Mouse (Mus musculus) hindbrain, embryonic 12.5 days (tissue): ENCODE data around the gene Rrp12. TPM values are rescaled to one million over a fixed set of nuclear protein-coding genes. Genes with fewer than 3 reads are reported as not detected.
"Not testable (repeated sequence)": the region's sequence is repeated elsewhere in the genome, so short reads cannot be mapped to it uniquely, and the experiment has no call there.

Experiments used
- ATAC-seq: fragments of 200-750 bp; cut with Nextera tagmentation; 2 replicates; pipeline ENCODE4 v1.8.0; 2017; ENCODE audit warnings: moderate TSS enrichment; ENCODE audit not compliant: low FRiP score
- H3K27ac ChIP-seq: fragments of 300-500 bp; sonication (generic); 2 replicates; pipeline ENCODE4 v1.5.1; 2016; ENCODE audit warnings: mild to moderate bottlenecking
- H3K27me3 ChIP-seq: fragments of 300-500 bp; sonication (generic); 2 replicates; pipeline ENCODE4 v1.6.1; 2016; ENCODE audit warnings: mild to moderate bottlenecking
- H3K36me3 ChIP-seq: fragments of 300-500 bp; sonication (generic); 2 replicates; pipeline ENCODE4 v1.6.1; 2016; ENCODE audit warnings: mild to moderate bottlenecking
- H3K4me1 ChIP-seq: fragments of 300-500 bp; sonication (generic); 2 replicates; pipeline ENCODE4 v1.6.1; 2016
- H3K4me2 ChIP-seq: fragments of 300-500 bp; sonication (generic); replicated peaks from 2 replicates; pipeline ENCODE4 v1.6.1; 2016; ENCODE audit warnings: mild to moderate bottlenecking
- H3K4me3 ChIP-seq: fragments of 300-500 bp; sonication (generic); 2 replicates; pipeline ENCODE4 v1.5.1; 2016; ENCODE audit warnings: mild to moderate bottlenecking
- H3K9ac ChIP-seq: fragments of 300-500 bp; sonication (generic); 2 replicates; pipeline ENCODE4 v1.6.1; 2016; ENCODE audit warnings: mild to moderate bottlenecking, moderate library complexity
- H3K9me3 ChIP-seq: fragments of 300-500 bp; sonication (generic); replicated peaks from 2 replicates; pipeline ENCODE4 v1.6.1; 2016; ENCODE audit warnings: mild to moderate bottlenecking
- WGBS: fragments of 180-500 bp; shearing (Covaris S2); methylation state at CpG from one replicate; pipeline ENCODE4 v1.1.7; 2016; 5-methylcytosine and 5-hydroxymethylcytosine counted together
- polyA plus RNA-seq: library from polyadenylated mRNA; unstranded; fragments of >200 nt; fragmentation: Nextera tagmentation; extraction: Ambion mirVana; gene quantifications from 2 replicates; pipeline ENCODE4 v1.2.1, GENCODE M21; 2016

Gene Rrp12
- polyA plus RNA-seq, 1 experiment from 2014 or later: 20.9 TPM

DNA sequence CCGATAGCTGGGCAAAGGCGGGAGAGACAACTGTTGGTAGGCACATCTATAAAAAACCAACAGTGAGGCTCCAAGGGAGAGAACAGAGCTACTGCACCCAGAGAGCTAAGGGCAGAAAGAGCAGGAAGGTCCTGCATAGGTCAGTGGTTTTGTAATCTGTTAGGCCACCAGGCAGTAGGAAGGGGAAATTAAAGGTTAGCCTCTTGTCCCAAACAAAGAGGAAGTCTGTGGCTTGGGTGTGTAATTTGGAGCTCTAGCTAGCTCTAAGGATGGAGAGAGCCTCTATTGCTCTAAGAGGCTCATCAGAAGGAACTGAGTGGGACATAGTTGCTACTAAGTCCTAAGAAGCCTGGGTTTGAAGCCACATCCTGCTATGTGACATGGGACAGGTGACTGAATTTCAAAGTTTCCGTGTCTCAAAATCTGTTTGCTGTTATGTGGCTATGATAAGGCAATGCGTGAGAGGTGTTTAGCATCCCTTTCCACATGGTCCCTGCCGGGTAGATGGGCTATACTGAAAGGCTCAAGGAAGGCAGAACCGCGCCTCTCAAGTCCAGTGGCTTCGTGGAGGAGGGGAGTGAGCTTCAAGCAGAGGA lies 4.6 kb upstream of the Rrp12 start:
- Histone ChIP-seq H3K9me3 (no peaks in the 10 kb centered on the region), H3K4me2 (no peak overlapping the region), H3K36me3 (no peaks in the 10 kb centered on the region), H3K27ac (no peak overlapping the region), H3K9ac (no peak overlapping the region), H3K4me3 (no peak overlapping the region), H3K27me3 (no peaks in the 10 kb centered on the region), H3K4me1 (peaks cover 4% of the 10 kb centered on the region)
- no peak for ATAC-seq
- WGBS: 81% methylated on average over 8 of the region's 8 CpGs

DNA sequence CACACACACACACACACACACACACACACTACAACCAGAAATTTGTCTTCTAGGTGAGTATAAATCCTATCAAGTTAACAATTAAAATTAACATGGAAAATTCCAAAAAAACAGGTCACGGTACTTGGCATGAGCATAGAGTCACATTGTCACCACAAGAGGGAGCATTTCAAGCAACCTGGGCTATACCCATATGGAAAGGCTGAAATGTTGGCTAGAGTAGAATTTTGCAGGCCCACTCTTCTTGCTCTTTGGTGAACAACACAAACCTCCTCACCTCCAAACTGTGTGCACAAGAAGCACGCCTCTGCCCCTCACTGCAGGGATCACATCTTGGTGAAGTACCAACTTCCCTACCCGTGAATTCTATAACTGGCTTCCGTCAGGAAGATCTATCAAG lies 2.9 kb upstream of the Rrp12 start:
- Histone ChIP-seq H3K27ac (no peak overlapping the region), H3K4me1 (peaks cover 13% of the 10 kb centered on the region), H3K9ac (no peak overlapping the region), H3K36me3 (no peaks in the 10 kb centered on the region), H3K4me3 (no peak overlapping the region), H3K27me3 (no peaks in the 10 kb centered on the region), H3K9me3 (no peaks in the 10 kb centered on the region), H3K4me2 (no peak overlapping the region)
- WGBS: 51% methylated on average over 4 of the region's 4 CpGs
- ATAC-seq: no peak

DNA sequence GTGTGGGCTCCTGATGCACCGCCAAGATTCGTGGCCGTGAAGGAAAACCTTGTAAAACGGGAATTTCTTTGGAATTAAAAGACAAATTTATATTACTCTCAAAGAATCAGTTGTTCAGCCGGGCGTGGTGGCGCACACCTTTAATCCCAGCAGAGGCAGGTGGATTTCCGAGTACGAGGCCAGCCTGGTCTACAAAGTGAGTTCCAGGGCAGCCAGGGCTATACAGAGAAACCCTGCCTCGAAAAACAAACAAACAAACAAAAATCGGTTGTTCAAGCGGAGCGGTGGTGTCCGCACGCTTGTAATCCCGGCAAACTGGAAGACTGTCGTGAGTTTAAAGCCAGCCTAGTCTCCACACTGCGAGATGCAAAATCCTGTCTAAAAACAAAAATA lies 342 bp upstream of the Rrp12 start:
- Histone ChIP-seq H3K27ac (no peak overlapping the region), H3K9ac (peak overlapping the region; percentile 62), H3K4me2 (peak overlapping the region; percentile 88), H3K4me1 (peaks cover 13% of the 10 kb centered on the region), H3K4me3 (peak overlapping the region; percentile 54), H3K9me3 (no peaks in the 10 kb centered on the region), H3K36me3 (0 out of 2 replicates have a peak, but pooled peaks cover under 1% of the 10 kb centered on the region), H3K27me3 (no peaks in the 10 kb centered on the region)
- ATAC-seq: peak; percentile 46; the same call in 1 of the 2 replicates
- WGBS: 21% methylated on average over 18 of the region's 18 CpGs

DNA sequence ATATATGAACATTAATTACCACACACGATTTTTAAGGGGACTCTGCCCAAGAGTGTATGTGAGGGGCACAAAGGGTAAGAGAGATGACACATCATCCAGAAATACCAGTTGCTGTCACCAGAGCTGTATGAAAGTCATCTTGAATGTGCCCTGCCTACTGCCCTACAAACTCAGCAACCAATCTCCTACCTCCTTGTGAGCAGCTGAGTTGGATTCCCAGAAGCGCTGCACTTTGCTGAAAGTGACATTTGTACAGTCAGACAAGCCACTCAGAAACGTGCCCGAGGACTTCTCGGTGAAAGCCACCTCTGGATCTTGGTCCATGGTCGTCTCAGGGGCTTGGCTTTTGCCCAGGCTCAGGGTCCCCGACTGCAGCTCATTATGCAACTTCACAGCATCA lies 1.0 kb downstream of the Rrp12 start:
- Histone ChIP-seq H3K9me3 (no peaks in the 10 kb centered on the region), H3K4me3 (peak overlapping the region; percentile 54), H3K9ac (peak overlapping the region; percentile 62), H3K36me3 (peaks cover 13% of the 10 kb centered on the region), H3K4me1 (peaks cover 13% of the 10 kb centered on the region), H3K27ac (no peak overlapping the region), H3K27me3 (no peaks in the 10 kb centered on the region), H3K4me2 (peak overlapping the region; percentile 88)
- WGBS: 54% methylated on average over 7 of the region's 7 CpGs
- no peak for ATAC-seq

DNA sequence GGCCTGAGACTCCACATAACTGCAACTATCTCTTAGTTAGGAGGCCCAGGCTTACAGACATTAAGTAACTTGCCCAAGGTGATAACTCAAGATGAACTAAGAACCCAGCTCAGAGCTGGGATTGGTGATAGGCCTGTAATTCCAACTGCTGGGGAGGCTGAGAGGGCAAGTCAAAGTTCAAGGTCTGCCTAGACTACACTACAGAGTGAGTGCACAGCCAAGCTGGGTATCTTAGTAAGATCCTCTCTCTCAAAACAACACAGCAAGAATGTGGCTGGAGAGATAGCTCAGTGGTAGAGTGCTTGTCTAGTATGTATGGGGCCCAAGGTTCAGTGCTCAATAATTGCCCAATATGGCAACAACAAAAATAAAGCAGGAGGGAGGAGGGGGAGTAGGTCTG lies 7.8 kb downstream of the Rrp12 start:
- Histone ChIP-seq H3K4me1 (no peaks in the 10 kb centered on the region), H3K27ac (no peak overlapping the region), H3K9me3 (no peaks in the 10 kb centered on the region), H3K4me2 (no peak overlapping the region), H3K36me3 (peaks cover 70% of the 10 kb centered on the region), H3K4me3 (no peak overlapping the region), H3K9ac (no peak overlapping the region), H3K27me3 (no peaks in the 10 kb centered on the region)
- no peak for ATAC-seq

DNA sequence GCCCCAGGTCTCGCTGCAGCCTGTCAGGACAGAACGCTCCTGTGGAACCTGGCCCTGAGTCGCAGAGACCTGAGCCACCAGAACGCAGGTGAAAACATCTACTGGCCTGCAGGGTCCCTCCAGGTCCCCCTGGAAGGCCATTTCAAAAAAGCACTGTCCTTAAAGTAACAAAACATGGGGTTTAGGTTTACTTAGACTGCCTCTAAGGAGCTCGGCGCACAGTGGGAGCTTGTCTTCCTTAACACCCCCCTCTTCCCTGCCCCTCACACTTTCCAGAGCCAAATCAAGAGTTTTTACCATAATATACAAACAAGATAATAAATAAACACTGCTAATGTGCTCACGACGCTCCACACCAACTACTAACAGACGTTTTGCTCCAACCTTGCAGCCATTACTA lies 12.1 kb downstream of the Rrp12 start:
- no peaks in the 10 kb centered on the region for H3K9me3 ChIP-seq
- peaks cover 77% of the 10 kb centered on the region for H3K36me3 ChIP-seq
- H3K4me1 ChIP-seq: no peaks in the 10 kb centered on the region
- no peak overlapping the region for H3K27ac ChIP-seq
- H3K4me3 ChIP-seq: no peak overlapping the region
- no peak for ATAC-seq
- 93% methylated on average over 9 of the region's 9 CpGs for WGBS
- H3K27me3 ChIP-seq: no peaks in the 10 kb centered on the region
- H3K9ac ChIP-seq: no peak overlapping the region
- H3K4me2 ChIP-seq: no peak overlapping the region

DNA sequence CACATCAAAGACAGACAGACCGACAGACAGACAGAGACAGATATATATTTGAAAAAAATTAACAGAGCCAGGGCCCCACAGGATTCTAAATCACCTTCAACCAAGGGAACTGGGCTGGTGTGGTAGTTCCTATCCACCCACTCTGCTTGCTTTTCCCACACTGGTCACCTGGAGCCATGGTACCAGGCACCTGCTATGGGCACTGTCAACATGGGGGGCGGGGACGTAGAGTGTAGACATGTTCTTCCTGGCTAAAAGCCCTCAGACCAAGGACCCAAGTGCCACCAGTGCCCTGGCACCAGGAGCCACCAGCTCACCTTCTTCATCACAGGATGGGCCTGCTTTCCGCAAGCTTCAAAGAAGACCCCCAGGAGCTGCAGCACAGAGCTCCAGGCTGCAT lies 14.1 kb downstream of the Rrp12 start:
- peaks cover 68% of the 10 kb centered on the region for H3K36me3 ChIP-seq
- no peaks in the 10 kb centered on the region for H3K4me1 ChIP-seq
- no peaks in the 10 kb centered on the region for H3K9me3 ChIP-seq
- H3K9ac ChIP-seq: no peak overlapping the region
- H3K4me3 ChIP-seq: no peak overlapping the region
- ATAC-seq: no peak
- H3K4me2 ChIP-seq: no peak overlapping the region
- 100% methylated on average over 4 of the region's 4 CpGs for WGBS
- H3K27me3 ChIP-seq: no peaks in the 10 kb centered on the region
- H3K27ac ChIP-seq: no peak overlapping the region

DNA sequence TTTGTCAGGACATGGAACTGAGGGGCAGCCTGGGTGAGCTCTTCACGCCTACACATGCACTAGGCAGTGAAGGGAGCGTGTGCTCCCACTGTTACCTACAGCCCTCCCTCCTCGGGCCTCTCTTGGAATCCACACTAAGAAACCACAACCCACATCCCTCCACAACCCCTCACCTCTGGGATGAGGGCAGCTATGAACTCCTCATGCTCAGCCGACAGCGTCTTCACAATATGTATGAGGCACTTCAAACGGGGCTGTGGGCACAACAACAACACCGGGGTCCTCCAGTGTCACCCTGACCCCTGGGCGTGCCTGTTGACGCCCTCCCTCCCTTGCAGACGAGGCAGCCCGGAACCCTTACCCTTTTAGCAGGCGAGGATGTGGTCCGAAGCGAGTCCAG lies 21.6 kb downstream of the Rrp12 start:
- WGBS: 93% methylated on average over 14 of the region's 14 CpGs
- Histone ChIP-seq H3K4me2 (no peak overlapping the region), H3K27ac (no peak overlapping the region), H3K9me3 (no peaks in the 10 kb centered on the region), H3K4me1 (no peaks in the 10 kb centered on the region), H3K27me3 (no peaks in the 10 kb centered on the region), H3K4me3 (no peak overlapping the region), H3K36me3 (peaks cover 70% of the 10 kb centered on the region), H3K9ac (no peak overlapping the region)
- ATAC-seq: no peak

DNA sequence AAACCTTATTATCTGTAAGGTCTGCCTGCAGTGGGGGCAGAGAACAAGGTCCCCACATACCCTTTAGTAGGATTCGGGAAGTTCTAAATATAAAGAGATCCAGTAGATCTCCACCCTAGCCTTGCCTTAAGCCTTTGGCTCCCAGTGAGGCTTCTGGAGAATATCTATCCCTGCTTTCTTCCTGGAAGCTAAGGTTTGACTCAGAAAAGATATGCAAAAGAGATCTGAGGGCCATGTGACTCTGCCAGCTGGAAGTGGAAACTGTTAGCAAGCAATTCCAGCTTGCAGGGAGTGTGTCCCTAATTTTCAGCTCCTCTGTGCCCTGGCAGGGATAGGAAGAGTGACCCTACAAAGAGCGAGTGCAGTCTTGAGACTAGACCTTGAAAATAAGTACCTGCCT lies 23.7 kb downstream of the Rrp12 start:
- Histone ChIP-seq H3K27me3 (no peaks in the 10 kb centered on the region), H3K9ac (no peak overlapping the region), H3K4me2 (no peak overlapping the region), H3K4me3 (no peak overlapping the region), H3K4me1 (no peaks in the 10 kb centered on the region), H3K36me3 (peaks cover 81% of the 10 kb centered on the region), H3K9me3 (no peaks in the 10 kb centered on the region), H3K27ac (no peak overlapping the region)
- WGBS: 90% methylated on average over 2 of the region's 2 CpGs
- ATAC-seq: no peak

DNA sequence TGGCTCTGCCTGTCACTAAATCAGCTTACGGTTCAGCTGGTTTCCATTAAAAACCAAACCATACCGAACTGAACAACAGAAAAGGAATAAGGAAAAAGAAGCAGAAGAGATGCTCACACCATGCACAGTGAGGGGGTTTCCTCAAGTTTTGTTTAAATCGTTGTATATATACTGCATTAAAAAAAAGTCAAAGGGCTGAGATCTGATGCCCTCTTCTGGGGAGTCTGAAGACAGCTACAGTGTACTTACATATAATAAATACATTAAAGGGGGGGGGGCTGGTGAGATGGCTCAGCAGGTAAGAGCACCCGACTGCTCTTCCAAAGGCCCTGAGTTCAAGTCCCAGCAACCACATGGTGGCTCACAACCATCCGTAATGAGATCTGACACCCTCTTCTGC lies 26.0 kb downstream of the Rrp12 start:
- 81% methylated on average over 5 of the region's 5 CpGs for WGBS
- not testable (repeated sequence) for H3K27ac ChIP-seq, H3K4me3 ChIP-seq, ATAC-seq, H3K9ac ChIP-seq, H3K4me1 ChIP-seq, H3K27me3 ChIP-seq, H3K4me2 ChIP-seq, H3K9me3 ChIP-seq
- peaks cover 81% of the 10 kb centered on the region for H3K36me3 ChIP-seq

DNA sequence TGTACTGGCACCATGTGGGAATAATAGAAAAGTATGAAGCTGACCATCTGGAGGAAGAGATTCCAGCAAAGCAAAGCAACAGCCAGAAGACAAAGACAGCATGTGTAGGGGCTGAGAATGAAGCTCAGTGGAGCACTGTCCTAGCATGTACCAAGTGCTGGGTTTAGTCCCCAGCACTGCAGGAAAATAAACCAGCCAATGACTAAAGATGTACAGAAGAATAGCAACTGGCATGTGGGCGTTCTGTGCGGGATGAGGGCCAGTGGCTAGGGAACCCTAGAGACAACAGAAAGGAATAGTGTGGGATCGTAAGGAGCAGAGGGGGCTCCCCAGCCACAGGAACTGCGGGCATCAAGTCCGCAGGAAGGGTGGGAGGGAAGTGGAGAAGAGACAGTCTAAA lies 26.7 kb downstream of the Rrp12 start:
- WGBS: 91% methylated on average over 5 of the region's 5 CpGs
- Histone ChIP-seq H3K9me3 (no peaks in the 10 kb centered on the region), H3K4me2 (no peak overlapping the region), H3K4me1 (no peaks in the 10 kb centered on the region), H3K36me3 (peaks cover 77% of the 10 kb centered on the region), H3K9ac (no peak overlapping the region), H3K27ac (no peak overlapping the region), H3K4me3 (no peak overlapping the region), H3K27me3 (no peaks in the 10 kb centered on the region)
- ATAC-seq: no peak

DNA sequence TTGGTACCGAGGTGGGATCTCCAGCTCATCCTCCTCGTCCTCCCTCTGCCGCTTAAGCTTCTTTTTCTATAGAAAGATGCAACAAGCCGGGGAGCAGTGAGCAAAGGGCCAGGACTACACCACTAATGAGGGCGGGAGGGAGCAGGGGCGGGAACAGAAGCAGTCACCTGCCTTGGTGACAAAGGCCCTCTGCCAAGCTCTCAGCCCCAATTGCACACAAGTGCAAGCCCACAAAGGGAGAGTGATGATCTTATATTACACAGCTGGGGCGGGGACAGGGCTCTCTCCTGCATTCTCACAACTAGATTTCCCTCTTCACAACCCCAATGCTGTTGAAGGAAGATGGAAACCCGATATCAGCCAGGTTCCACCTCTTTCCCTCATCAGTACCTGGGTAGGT lies 29.3 kb downstream of the Rrp12 start:
- ATAC-seq: no peak
- 90% methylated on average over 8 of the region's 8 CpGs for WGBS
- H3K36me3 ChIP-seq: peaks cover 86% of the 10 kb centered on the region

DNA sequence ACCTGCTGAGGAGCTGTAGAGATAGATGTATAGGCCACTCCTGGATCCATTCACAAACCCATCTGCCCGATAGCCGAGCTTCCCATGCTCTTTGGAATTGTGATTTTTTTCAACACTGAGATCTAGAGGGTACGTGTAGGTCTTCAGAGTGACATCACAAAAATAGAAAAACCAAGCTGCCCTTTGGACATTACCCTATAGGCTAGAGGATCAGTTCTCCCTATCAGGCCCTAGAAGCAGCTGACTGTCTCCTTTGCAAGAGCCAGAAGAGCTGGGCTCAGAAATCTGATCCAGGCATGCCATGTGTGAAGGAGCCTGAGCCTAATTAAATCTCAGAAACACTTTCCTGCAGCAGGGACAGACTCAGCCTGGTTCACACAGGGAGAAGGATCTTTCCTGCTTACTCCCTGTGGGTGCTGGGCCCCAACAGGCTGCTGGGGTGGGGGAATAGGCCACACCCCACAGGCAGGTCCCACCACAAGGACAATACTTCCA lies 38.1 kb downstream of the Rrp12 start:
- H3K36me3 ChIP-seq: peaks cover 18% of the 10 kb centered on the region
- no peaks in the 10 kb centered on the region for H3K27me3 ChIP-seq
- no peak overlapping the region for H3K27ac ChIP-seq
- ATAC-seq: no peak
- WGBS: 87% methylated on average over 3 of the region's 3 CpGs
- no peaks in the 10 kb centered on the region for H3K4me1 ChIP-seq
- no peak overlapping the region for H3K4me3 ChIP-seq
- no peaks in the 10 kb centered on the region for H3K9me3 ChIP-seq
- no peak overlapping the region for H3K9ac ChIP-seq
- no peak overlapping the region for H3K4me2 ChIP-seq

More for the DNA sequence above, 29.3 kb downstream of the Rrp12 start:
- Histone ChIP-seq H3K9ac (no peak overlapping the region), H3K4me3 (no peak overlapping the region), H3K27me3 (no peaks in the 10 kb centered on the region), H3K4me2 (no peak overlapping the region), H3K27ac (no peak overlapping the region), H3K4me1 (no peaks in the 10 kb centered on the region), H3K9me3 (no peaks in the 10 kb centered on the region)
